Mouse (Mus musculus) neural tube, embryonic 11.5 days (tissue): ENCODE measurements around the gene Lrrn2. TPM values are rescaled to one million over a fixed set of nuclear protein-coding genes. Genes with fewer than 3 reads are reported as not detected.

ENCODE experiments used
- ATAC-seq: fragments of 200-750 bp; cut with Nextera tagmentation; 2 replicates; pipeline ENCODE4 v1.8.0; 2017; ENCODE audit warnings: moderate number of reproducible peaks, mild to moderate bottlenecking, moderate TSS enrichment, moderate library complexity; ENCODE audit not compliant: insufficient read depth, low FRiP score, low TSS enrichment
- DNase-seq: peaks from one replicate; pipeline ENCODE4 v3.0.0-alpha.2; 2015; ENCODE audit warnings: low spot score
- H3K27ac ChIP-seq: fragments of 300-500 bp; sonication (generic); 2 replicates; pipeline ENCODE4 v1.5.1; 2014; ENCODE audit warnings: low read depth, mild to moderate bottlenecking, low read length
- H3K27me3 ChIP-seq: fragments of 300-500 bp; sonication (generic); 2 replicates; pipeline ENCODE4 v1.6.1; 2014; ENCODE audit warnings: mild to moderate bottlenecking, low read length, mixed read lengths; ENCODE audit not compliant: control insufficient read depth, insufficient read depth
- H3K36me3 ChIP-seq: fragments of 300-500 bp; sonication (generic); 2 replicates; pipeline ENCODE4 v1.6.1; 2014; ENCODE audit warnings: mild to moderate bottlenecking, low read length, moderate library complexity, mixed read lengths; ENCODE audit not compliant: control insufficient read depth, insufficient read depth
- H3K4me1 ChIP-seq: fragments of 300-500 bp; sonication (generic); 2 replicates; pipeline ENCODE4 v1.6.1; 2014; ENCODE audit warnings: low read length, mixed read lengths; ENCODE audit not compliant: control insufficient read depth, insufficient read depth
- H3K4me2 ChIP-seq: fragments of 300-500 bp; sonication (generic); 2 replicates; pipeline ENCODE4 v1.6.1; 2014; ENCODE audit warnings: low read depth, mild to moderate bottlenecking, moderate library complexity
- H3K4me3 ChIP-seq: fragments of 300-500 bp; sonication (generic); 2 replicates; pipeline ENCODE4 v1.5.1; 2014; ENCODE audit warnings: low read depth, low read length
- H3K9ac ChIP-seq: fragments of 300-500 bp; sonication (generic); 2 replicates; pipeline ENCODE4 v1.6.1; 2014; ENCODE audit warnings: mild to moderate bottlenecking, low read length
- H3K9me3 ChIP-seq: fragments of 300-500 bp; sonication (generic); 2 replicates; pipeline ENCODE4 v1.6.1; 2016; ENCODE audit warnings: low read length; ENCODE audit not compliant: control insufficient read depth
- WGBS: fragments of 180-500 bp; shearing (Covaris S2); extraction: QIAGEN DNeasy Blood & Tissue Kit; methylation state at CpG from one replicate; pipeline ENCODE4 v1.1.7; 2014; 5-methylcytosine and 5-hydroxymethylcytosine counted together
- polyA plus RNA-seq: library from polyadenylated mRNA; unstranded; fragments of >200 nt; fragmentation: Nextera tagmentation; extraction: Ambion mirVana; gene quantifications from 2 replicates; pipeline ENCODE4 v1.2.1, GENCODE M21; 2014

The Lrrn2 gene
- polyA plus RNA-seq, 1 experiment from 2014 or later, result 8.1 TPM

DNA sequence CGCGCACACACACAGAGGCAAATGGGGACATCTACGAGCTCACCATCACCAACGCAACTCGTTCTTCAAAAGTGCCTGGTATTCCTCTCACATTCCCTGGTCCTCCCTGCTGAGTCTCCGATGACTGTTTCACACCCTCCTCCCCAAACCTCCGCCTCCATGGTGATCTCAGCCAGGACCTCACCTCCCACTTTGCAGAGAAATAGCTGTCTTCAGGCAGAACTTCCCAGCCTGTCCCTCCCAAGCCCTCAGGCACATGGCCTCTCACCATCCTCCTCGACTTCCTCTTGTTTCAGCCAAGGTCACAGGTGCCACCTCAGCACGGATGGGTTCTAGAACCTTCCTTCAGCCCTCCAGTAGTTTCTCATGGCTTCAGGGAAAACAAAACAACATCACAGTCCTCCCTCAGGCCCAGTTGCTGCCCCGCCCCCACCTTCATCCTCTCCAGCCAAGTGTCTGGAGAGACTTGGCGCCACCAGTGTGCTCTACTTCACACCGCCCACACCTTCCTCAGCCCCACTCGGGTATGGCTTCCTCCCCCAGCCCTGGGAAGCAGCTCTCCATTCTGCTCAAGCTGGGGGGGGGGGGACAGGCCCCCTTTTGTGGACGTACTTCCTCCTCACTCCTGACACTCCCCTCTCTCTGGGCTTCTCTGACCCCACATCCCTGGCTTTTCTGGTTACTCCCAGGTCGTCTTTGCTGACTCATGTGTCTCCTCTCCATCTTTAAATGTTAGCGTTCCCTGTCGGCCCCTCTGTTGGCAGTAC lies 13.4 kb downstream of the Lrrn2 start:
- Histone ChIP-seq H3K4me2 (no peak overlapping the region), H3K9me3 (no peaks in the 10 kb centered on the region), H3K9ac (no peak overlapping the region), H3K36me3 (no peaks in the 10 kb centered on the region), H3K4me3 (no peak overlapping the region), H3K27me3 (no peaks in the 10 kb centered on the region), H3K27ac (no peak overlapping the region), H3K4me1 (no peaks in the 10 kb centered on the region)
- ATAC-seq (no peak), DNase-seq (no peak)
- WGBS, result 70% methylated on average over 17 of the region's 17 CpGs

DNA sequence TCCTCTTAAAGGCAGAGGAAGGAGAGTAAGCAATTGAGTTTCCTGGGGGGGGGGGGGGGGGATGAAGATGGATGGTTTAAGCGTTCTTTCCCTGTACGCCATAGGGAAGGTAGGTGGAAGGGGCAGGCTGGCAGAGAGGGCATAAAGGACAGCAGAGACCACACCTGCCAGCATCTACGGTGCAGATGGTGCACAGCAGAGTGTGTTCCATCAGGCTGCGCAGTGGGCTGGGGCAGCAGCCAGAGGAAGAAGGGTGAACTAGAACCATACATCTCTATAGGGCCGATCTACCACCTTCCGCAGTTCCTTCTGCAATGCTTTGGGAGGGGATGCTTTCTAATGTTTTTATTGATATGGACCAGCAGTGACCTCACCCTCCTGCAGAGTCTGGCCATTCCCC lies 19.0 kb downstream of the Lrrn2 start:
- no peaks in the 10 kb centered on the region for H3K36me3 ChIP-seq
- H3K4me2 ChIP-seq, result no peak overlapping the region
- 85% methylated on average over 6 of the region's 6 CpGs for WGBS
- ATAC-seq, result no peak
- H3K4me1 ChIP-seq, result no peaks in the 10 kb centered on the region
- no peak overlapping the region for H3K27ac ChIP-seq
- no peak for DNase-seq
- no peak overlapping the region for H3K4me3 ChIP-seq
- H3K9me3 ChIP-seq, result no peaks in the 10 kb centered on the region
- no peaks in the 10 kb centered on the region for H3K27me3 ChIP-seq
- no peak overlapping the region for H3K9ac ChIP-seq

DNA sequence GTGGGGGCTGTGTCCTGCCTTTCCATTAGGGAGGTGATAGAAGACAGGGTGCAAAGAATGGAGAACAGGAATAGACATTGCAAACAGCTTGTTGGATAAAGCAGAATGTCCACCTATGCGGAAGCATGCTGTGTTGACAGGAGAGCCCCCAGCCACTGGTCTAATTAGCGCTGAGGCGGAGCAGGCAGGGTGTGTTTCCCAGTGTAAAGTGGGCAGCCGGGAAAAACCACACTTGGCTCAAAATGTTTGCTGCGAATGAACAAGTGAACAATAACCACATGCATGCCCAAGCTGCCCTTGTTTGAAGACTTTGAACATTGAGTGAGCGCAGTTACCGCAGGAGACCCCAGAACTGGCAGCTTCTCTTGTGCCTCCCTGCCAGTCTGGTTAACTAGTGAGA lies 19.6 kb downstream of the Lrrn2 start:
- Histone ChIP-seq H3K36me3 (no peaks in the 10 kb centered on the region), H3K9ac (no peak overlapping the region), H3K27me3 (no peaks in the 10 kb centered on the region), H3K9me3 (no peaks in the 10 kb centered on the region), H3K4me1 (no peaks in the 10 kb centered on the region), H3K27ac (no peak overlapping the region), H3K4me3 (no peak overlapping the region), H3K4me2 (no peak overlapping the region)
- DNase-seq (no peak), ATAC-seq (no peak)
- WGBS, result 85% methylated on average over 7 of the region's 7 CpGs

DNA sequence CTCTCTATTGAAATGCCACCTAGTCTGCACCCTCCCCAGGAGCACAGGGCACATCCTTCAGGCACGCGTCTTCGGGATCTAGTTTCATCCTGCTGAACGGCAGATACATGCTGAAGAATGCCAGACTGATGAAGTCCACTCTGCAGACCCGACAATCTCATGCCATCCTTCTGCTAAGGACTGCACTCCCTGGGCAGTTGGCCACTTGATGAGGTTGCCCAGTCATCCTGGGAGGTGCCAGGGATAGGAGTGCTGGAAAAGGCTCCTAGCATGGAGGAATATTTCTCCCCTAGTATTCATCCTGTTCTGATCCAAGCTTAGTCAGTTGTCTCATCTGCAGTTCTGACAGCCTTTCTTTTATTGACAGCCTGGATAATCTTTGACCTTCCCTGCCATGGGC lies 20.9 kb downstream of the Lrrn2 start:
- Histone ChIP-seq H3K9ac (no peak overlapping the region), H3K27ac (no peak overlapping the region), H3K27me3 (no peaks in the 10 kb centered on the region), H3K36me3 (no peaks in the 10 kb centered on the region), H3K4me2 (no peak overlapping the region), H3K4me3 (no peak overlapping the region), H3K4me1 (no peaks in the 10 kb centered on the region), H3K9me3 (no peaks in the 10 kb centered on the region)
- no peak for ATAC-seq
- DNase-seq, result no peak
- 91% methylated on average over 5 of the region's 5 CpGs for WGBS

DNA sequence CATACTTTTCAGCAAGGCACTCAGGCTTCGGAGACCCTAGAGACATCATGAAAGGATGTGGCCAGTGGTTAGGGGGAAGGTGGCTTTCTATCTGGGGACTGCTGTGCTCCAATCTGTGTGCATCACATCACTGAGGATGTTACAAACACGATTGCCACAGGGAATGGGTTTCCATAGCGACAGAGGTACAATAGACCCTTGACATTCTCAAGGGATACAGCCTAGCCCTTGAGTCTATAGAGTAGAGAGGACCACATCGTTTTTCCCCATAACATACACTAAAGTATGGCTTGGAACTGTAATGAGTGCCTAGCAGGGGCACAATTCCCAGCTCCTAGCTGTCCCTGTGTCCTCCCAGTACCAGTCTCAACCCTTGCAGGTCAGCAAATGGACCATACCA lies 23.4 kb downstream of the Lrrn2 start:
- H3K4me3 ChIP-seq, result no peak overlapping the region
- DNase-seq (no peak), ATAC-seq (no peak)
- H3K9me3 ChIP-seq, result no peaks in the 10 kb centered on the region
- no peaks in the 10 kb centered on the region for H3K27me3 ChIP-seq
- H3K4me2 ChIP-seq, result no peak overlapping the region
- no peaks in the 10 kb centered on the region for H3K36me3 ChIP-seq
- no peaks in the 10 kb centered on the region for H3K4me1 ChIP-seq
- WGBS, result 71% methylated on average over 4 of the region's 4 CpGs
- H3K27ac ChIP-seq, result no peak overlapping the region
- no peak overlapping the region for H3K9ac ChIP-seq

DNA sequence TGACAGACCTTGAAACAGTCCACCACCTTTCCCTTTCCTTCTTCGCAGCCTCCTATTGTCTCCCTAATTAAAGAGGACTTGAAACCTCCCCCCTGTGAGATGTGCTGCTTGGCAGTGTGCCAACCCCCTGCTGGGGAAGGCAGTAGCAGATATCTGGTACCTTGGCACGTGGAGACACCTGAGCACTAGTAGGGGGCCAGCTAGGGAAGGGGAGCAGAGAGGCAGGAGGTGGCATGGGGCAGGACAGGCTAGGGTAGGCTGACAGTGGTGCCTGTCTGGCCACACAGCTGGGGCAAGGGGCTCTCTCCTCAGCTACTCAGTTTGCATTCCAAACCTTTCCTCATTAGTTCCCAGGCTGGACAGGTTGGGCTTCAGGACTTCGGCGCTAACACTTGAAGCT lies 29.0 kb downstream of the Lrrn2 start:
- Histone ChIP-seq H3K9ac (no peak overlapping the region), H3K27me3 (no peaks in the 10 kb centered on the region), H3K4me3 (no peak overlapping the region), H3K4me2 (no peak overlapping the region), H3K36me3 (no peaks in the 10 kb centered on the region), H3K4me1 (no peaks in the 10 kb centered on the region), H3K9me3 (no peaks in the 10 kb centered on the region), H3K27ac (no peak overlapping the region)
- ATAC-seq (no peak), DNase-seq (no peak)
- 70% methylated on average over 4 of the region's 4 CpGs for WGBS

DNA sequence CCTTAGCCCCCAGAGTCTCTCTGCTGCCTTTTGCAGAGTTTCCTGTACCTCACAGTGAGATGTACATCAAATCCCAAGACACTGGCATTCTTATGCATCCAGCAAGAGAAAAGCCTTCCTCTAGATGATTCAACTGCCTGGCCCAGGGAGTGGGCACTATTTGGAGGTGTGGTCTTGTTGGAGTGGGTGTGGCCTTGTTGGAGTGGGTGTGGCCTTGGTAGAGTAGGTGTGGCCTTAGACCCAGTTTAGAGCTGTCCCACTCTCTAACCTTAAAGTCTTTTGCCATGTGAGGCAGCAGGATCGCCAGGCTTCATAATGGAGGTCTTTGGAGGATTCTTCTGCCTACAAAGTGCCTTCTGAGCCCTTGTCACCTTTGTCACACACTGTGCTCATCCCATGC lies 29.9 kb downstream of the Lrrn2 start:
- DNase-seq, result no peak
- no peak overlapping the region for H3K27ac ChIP-seq
- no peak overlapping the region for H3K9ac ChIP-seq
- no peak for ATAC-seq
- WGBS, result 89% methylated on average over 1 of the region's 1 CpGs
- no peaks in the 10 kb centered on the region for H3K9me3 ChIP-seq
- H3K4me3 ChIP-seq, result no peak overlapping the region
- H3K36me3 ChIP-seq, result no peaks in the 10 kb centered on the region
- no peaks in the 10 kb centered on the region for H3K27me3 ChIP-seq
- H3K4me1 ChIP-seq, result no peaks in the 10 kb centered on the region
- no peak overlapping the region for H3K4me2 ChIP-seq

DNA sequence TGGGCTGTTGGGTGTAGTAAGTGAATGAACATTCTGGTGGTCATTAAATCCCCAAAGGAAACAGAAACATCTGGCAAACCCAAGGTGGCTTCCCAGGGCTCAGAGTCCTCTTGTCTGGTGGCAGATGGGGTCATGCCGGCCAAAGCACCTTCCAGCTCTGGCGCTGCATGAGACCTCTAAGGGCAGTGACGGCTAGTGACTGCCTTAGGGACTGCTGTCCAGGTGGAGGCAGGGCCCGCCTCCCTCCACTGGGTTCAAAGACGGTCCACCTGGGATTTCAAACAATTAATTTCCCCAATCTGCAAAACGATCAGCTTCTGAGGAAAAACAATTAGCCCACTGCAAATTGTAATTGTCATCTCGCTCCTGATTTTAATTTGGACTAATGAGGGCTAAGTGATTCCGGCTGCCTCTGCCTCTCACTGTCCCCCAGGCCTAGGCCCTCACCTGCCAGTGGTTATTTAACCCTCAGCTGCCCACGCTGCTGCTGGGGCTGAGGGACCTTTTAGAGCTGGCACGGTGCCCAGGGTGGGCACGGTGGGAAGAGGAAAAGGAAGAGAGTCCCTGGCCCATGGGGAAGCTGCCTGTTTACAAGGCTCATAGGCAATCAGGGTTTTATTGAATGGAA lies 30.5 kb downstream of the Lrrn2 start:
- no peaks in the 10 kb centered on the region for H3K9me3 ChIP-seq
- H3K36me3 ChIP-seq, result no peaks in the 10 kb centered on the region
- no peak overlapping the region for H3K4me2 ChIP-seq
- H3K27ac ChIP-seq, result no peak overlapping the region
- H3K9ac ChIP-seq, result no peak overlapping the region
- no peak overlapping the region for H3K4me3 ChIP-seq
- no peak for ATAC-seq
- no peak for DNase-seq
- no peaks in the 10 kb centered on the region for H3K27me3 ChIP-seq
- WGBS, result 67% methylated on average over 11 of the region's 11 CpGs
- no peaks in the 10 kb centered on the region for H3K4me1 ChIP-seq

DNA sequence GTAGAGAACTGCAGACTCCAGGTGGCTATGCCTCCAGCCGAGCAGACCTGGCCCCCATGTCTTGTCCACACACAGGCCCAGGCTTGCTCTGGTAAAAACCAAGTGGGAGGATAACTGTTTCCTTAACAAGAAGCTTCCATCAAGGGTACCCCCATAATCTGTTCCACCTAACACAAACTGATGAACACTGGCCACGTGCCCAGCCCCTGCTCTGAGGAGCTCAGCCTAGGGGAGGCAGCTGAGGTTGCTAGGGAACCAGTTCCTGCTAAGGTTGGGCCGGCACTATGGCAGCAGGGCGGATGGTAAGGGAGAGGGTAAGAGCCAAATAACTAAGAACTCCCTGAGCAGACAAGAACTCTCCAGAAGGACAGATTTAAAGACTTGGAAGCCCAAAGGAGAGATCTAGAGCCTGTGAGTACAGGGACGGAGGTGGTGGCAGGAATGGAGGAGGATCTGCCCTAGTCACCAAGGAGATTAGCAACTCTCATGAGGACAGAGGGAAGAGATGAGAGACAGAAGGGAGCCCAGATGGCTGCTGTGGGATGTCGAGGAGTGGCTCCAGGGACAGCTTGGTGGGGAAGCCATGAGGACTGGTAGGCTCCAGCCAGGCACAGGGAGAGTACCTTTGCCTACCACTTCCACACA lies 35.9 kb downstream of the Lrrn2 start:
- 60% methylated on average over 6 of the region's 6 CpGs for WGBS
- no peak overlapping the region for H3K27ac ChIP-seq
- H3K9me3 ChIP-seq, result no peaks in the 10 kb centered on the region
- H3K36me3 ChIP-seq, result no peaks in the 10 kb centered on the region
- no peak overlapping the region for H3K9ac ChIP-seq
- ATAC-seq, result no peak
- no peak overlapping the region for H3K4me2 ChIP-seq
- no peaks in the 10 kb centered on the region for H3K27me3 ChIP-seq
- no peak for DNase-seq
- no peak overlapping the region for H3K4me3 ChIP-seq
- H3K4me1 ChIP-seq, result peaks cover 13% of the 10 kb centered on the region
